In genomic region chr2:14534325-14535077, GRCm38 (mm10) we compare ENCODE assay signal across 13 mouse cellular contexts.
A peak's percentile ranks its signal among the peaks of the same experiment; 100 is the strongest.
DNase-seq lines count a peak whose midpoint lies in the region; ATAC-seq and TF ChIP-seq lines count a peak whose summit lies in the region.
"Had no signal": no experiment of that assay in that cellular context is flagged by ENCODE, and none has a peak within 500 bp of the region (broad histone marks: within the 10 kb centered on the region; RNA-seq: fewer than 3 reads in every experiment).

No protein-coding gene starts in this region.

- H3K79me2 ChIP-seq in C2C12 (ENCODE audit: control insufficient read depth, insufficient read depth), result no peaks in the 10 kb centered on the region

- no peak overlapping the region for H3K4me2 ChIP-seq in lung, embryonic 15.5 days
- no peak overlapping the region for H3K4me2 ChIP-seq in forebrain, embryonic 14.5 days (ENCODE audit: low read length)
- H3K4me2 ChIP-seq: hindbrain, embryonic 13.5 days had no signal

- H3K9me3 ChIP-seq in lung, embryonic 15.5 days, result no peaks in the 10 kb centered on the region
- no peaks in the 10 kb centered on the region for H3K9me3 ChIP-seq in forebrain, embryonic 14.5 days (replicated peaks; ENCODE audit: control insufficient read depth, low read length)
- H3K9me3 ChIP-seq: hindbrain, embryonic 13.5 days had no signal

- no peaks in the 10 kb centered on the region for H3K79me3 ChIP-seq in C2C12 (ENCODE audit: low read depth)

- no peak for TF ChIP-seq CTCF in C2C12 (IDR thresholded peaks at IDR 0.05; ENCODE audit: control insufficient read depth, insufficient read depth, insufficient read length)

- peak; percentile 81 for ATAC-seq in lung, embryonic 15.5 days (ENCODE audit: borderline replicate concordance, extremely low read depth, low FRiP score, low TSS enrichment)
- no peak; the same call in 1 of the 2 replicates for ATAC-seq in forebrain, embryonic 14.5 days
- ATAC-seq: Patski had no signal

- intact Hi-C loops in left cerebral cortex, postnatal 14 days (cut with DNase I), result no loop called here

- no peak overlapping the region for H3ac ChIP-seq in C2C12 (ENCODE audit: control insufficient read depth, insufficient read length, low read depth)

- H3K27ac ChIP-seq in lung, embryonic 15.5 days, result peak overlapping the region; percentile 41; the same call in 1 of the 2 replicates
- no peak overlapping the region for H3K27ac ChIP-seq in forebrain, embryonic 14.5 days (ENCODE audit: low read depth, low read length)
- H3K27ac ChIP-seq: hindbrain, embryonic 13.5 days had no signal

- no peaks in the 10 kb centered on the region for H3K27me3 ChIP-seq in lung, embryonic 15.5 days
- H3K27me3 ChIP-seq in C2C12 (ENCODE audit: control insufficient read depth, insufficient read depth, insufficient read length), result no peaks in the 10 kb centered on the region
- H3K27me3 ChIP-seq in forebrain, embryonic 14.5 days (replicated peaks; ENCODE audit: control insufficient read depth, insufficient read depth, low read length), result no peaks in the 10 kb centered on the region
- H3K27me3 ChIP-seq: hindbrain, embryonic 13.5 days had no signal

- WGBS in lung, embryonic 15.5 days, result 49% methylated on average over 3 of the region's 3 CpGs
- 67% methylated on average over 3 of the region's 3 CpGs for WGBS in forebrain, embryonic 14.5 days

- no peaks in the 10 kb centered on the region for H3K36me3 ChIP-seq in lung, embryonic 15.5 days
- H3K36me3 ChIP-seq in C2C12 (ENCODE audit: control insufficient read depth, insufficient read depth), result no peaks in the 10 kb centered on the region
- no peaks in the 10 kb centered on the region for H3K36me3 ChIP-seq in forebrain, embryonic 14.5 days (ENCODE audit: control insufficient read depth, insufficient read depth, low read length)
- H3K36me3 ChIP-seq: hindbrain, embryonic 13.5 days had no signal

- no peak for DNase-seq in lung, postnatal 10 days
- DNase-seq in adipocyte (ENCODE audit: low spot score), result peak; percentile 76
- DNase-seq in forebrain, embryonic 14.5 days (ENCODE audit: low spot score), result peak; percentile 3
- DNase-seq in embryo, embryonic 11 days, result no peak
- no peak for DNase-seq in left cerebral cortex, postnatal 14 days (ENCODE audit: low spot score in 2 of 2)
- DNase-seq: cerebellum, postnatal 10 days; kidney, adult 11 months; kidney, postnatal 10 days; lung, postnatal 36 days had no signal

- H3K4me3 ChIP-seq in lung, embryonic 15.5 days, result no peak overlapping the region
- H3K4me3 ChIP-seq in C2C12 (ENCODE audit: insufficient read depth, poor library complexity, severe bottlenecking), result no peak overlapping the region
- no peak overlapping the region for H3K4me3 ChIP-seq in forebrain, embryonic 14.5 days (ENCODE audit: low read depth, low read length)
- H3K4me3 ChIP-seq: hindbrain, embryonic 13.5 days had no signal

- H3K9ac ChIP-seq in lung, embryonic 15.5 days, result no peak overlapping the region
- H3K9ac ChIP-seq in forebrain, embryonic 14.5 days (ENCODE audit: low read length), result no peak overlapping the region
- H3K9ac ChIP-seq: hindbrain, embryonic 13.5 days had no signal

- peaks cover 7% of the 10 kb centered on the region; the same call in 1 of the 2 replicates for H3K4me1 ChIP-seq in lung, embryonic 15.5 days
- peaks cover 9% of the 10 kb centered on the region; the same call in 1 of the 2 replicates for H3K4me1 ChIP-seq in forebrain, embryonic 14.5 days (ENCODE audit: control insufficient read depth, insufficient read depth, low read length)

TF ChIP-seq in C2C12, 6 proteins besides CTCF, POLR2A, EP300 and RAD21:
- TF ChIP-seq CEBPB (IDR thresholded peaks at IDR 0.05; ENCODE audit: low read depth) (peak; percentile 91), MYOG (IDR thresholded peaks at IDR 0.05; ENCODE audit: control insufficient read depth, extremely low read depth, insufficient read length) (no peak)
TF ChIP-seq in C2C12: peak in this region for 1.

Comparison
In these comparisons a context has a peak if more than half of its experiments do, and no peak if none do; other contexts are left out.
1. DNase-seq: peak in adipocyte (single experiment) and forebrain, embryonic 14.5 days (single experiment); none in lung, postnatal 10 days (single experiment), embryo, embryonic 11 days (single experiment) and left cerebral cortex, postnatal 14 days (0 of 2).